Mouse (Mus musculus) embryonic facial prominence, embryonic 11.5 days (tissue): ENCODE data around the gene B4galt7. TPM values are rescaled to one million over a fixed set of nuclear protein-coding genes. Genes with fewer than 3 reads are reported as not detected.
A peak's percentile ranks its signal among the peaks of the same experiment; 100 is the strongest.
"Not testable (repeated sequence)": the region's sequence is repeated elsewhere in the genome, so short reads cannot be mapped to it uniquely, and the experiment has no call there.

Experiments used
- ATAC-seq: fragments of 200-750 bp; cut with Nextera tagmentation; replicated peaks from 2 replicates; pipeline ENCODE4 v1.8.0; 2017; ENCODE audit warnings: low read depth; ENCODE audit not compliant: insufficient number of reproducible peaks, low FRiP score, low TSS enrichment
- DNase-seq: peaks from one replicate; pipeline ENCODE4 v3.0.0-alpha.2; 2015; ENCODE audit warnings: low spot score
- H3K27ac ChIP-seq: fragments of 300-500 bp; sonication (generic); replicated peaks from 2 replicates; pipeline ENCODE4 v1.5.1; 2014; ENCODE audit warnings: mild to moderate bottlenecking, low read depth, low read length, control low read depth
- H3K27me3 ChIP-seq: fragments of 300-500 bp; sonication (generic); 2 replicates; pipeline ENCODE4 v1.6.1; 2014; ENCODE audit warnings: mild to moderate bottlenecking, low read length, moderate library complexity, mixed read lengths; ENCODE audit not compliant: control insufficient read depth, insufficient read depth
- H3K36me3 ChIP-seq: fragments of 300-500 bp; sonication (generic); replicated peaks from 2 replicates; pipeline ENCODE4 v1.6.1; 2014; ENCODE audit warnings: low read depth, mild to moderate bottlenecking, low read length, moderate library complexity, mixed read lengths; ENCODE audit not compliant: control insufficient read depth, insufficient read depth
- H3K4me1 ChIP-seq: fragments of 300-500 bp; sonication (generic); 2 replicates; pipeline ENCODE4 v1.6.1; 2014; ENCODE audit warnings: low read length, mixed read lengths; ENCODE audit not compliant: control insufficient read depth, insufficient read depth
- H3K4me2 ChIP-seq: fragments of 300-500 bp; sonication (generic); 2 replicates; pipeline ENCODE4 v1.6.1; 2014; ENCODE audit warnings: low read depth, mild to moderate bottlenecking, control low read depth, low read length, moderate library complexity
- H3K4me3 ChIP-seq: fragments of 300-500 bp; sonication (generic); 2 replicates; pipeline ENCODE4 v1.5.1; 2014; ENCODE audit warnings: low read depth, low read length, control low read depth
- H3K9ac ChIP-seq: fragments of 300-500 bp; sonication (generic); replicated peaks from 2 replicates; pipeline ENCODE4 v1.6.1; 2014; ENCODE audit warnings: mild to moderate bottlenecking, control low read depth, low read length
- H3K9me3 ChIP-seq: fragments of 300-500 bp; sonication (generic); replicated peaks from 2 replicates; pipeline ENCODE4 v1.6.1; 2016; ENCODE audit warnings: mild to moderate bottlenecking, low read length, inconsistent platforms, mixed read lengths; ENCODE audit not compliant: control insufficient read depth
- WGBS: fragments of 180-500 bp; shearing (Covaris S2); extraction: QIAGEN DNeasy Blood & Tissue Kit; methylation state at CpG from one replicate; pipeline ENCODE4 v1.1.7; 2014; 5-methylcytosine and 5-hydroxymethylcytosine counted together
- polyA plus RNA-seq: library from polyadenylated mRNA; unstranded; fragments of >200 nt; fragmentation: Nextera tagmentation; extraction: Ambion mirVana; gene quantifications from 2 replicates; pipeline ENCODE4 v1.2.1, GENCODE M21; 2014

Gene B4galt7
- polyA plus RNA-seq, 1 experiment from 2014 or later = 14.2 TPM

DNA sequence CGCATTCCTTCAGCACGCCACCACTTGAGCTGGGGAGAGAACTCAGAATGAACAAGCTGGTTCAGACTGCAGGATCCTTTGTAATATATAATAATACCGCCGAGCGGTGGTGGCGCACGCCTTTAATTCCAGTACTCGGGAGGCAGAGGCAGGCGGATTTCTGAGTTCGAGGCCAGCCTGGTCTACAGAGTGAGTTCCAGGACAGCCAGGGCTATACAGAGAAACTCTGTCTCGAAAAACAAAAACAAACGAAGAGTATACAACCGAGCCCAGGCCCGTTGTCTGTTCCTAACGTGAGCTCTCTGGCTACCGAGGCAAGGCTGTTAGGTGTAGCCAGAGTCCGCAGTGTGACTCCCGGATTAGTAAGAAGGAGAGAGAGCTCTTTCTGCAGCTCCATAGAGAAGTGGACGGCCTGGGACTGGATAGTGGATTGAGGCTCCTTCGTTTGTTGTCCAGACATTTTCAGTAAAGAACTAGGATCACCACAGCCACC, 22.5 kb downstream of the B4galt7 start:
- not testable (repeated sequence) for DNase-seq, H3K36me3 ChIP-seq, H3K9me3 ChIP-seq, H3K27me3 ChIP-seq, H3K4me1 ChIP-seq
- H3K27ac ChIP-seq = peak overlapping the region; percentile 78
- 25% methylated on average over 20 of the region's 20 CpGs for WGBS
- H3K4me2 ChIP-seq = peak overlapping the region; percentile 37
- H3K4me3 ChIP-seq = peak overlapping the region; percentile 69
- peak overlapping the region; percentile 80 for H3K9ac ChIP-seq
- ATAC-seq = peak; percentile 51

- no peaks in the 10 kb centered on the region for H3K9me3 ChIP-seq
- peak; percentile 94 for DNase-seq
- peak within 1 kb of the TSS; percentile 37 for H3K4me2 ChIP-seq
- H3K9ac ChIP-seq = peak within 1 kb of the TSS; percentile 80
- H3K36me3 ChIP-seq = no peaks in the 10 kb centered on the region; the same call in 1 of the 2 replicates
- ATAC-seq = peak; percentile 97
- peak within 1 kb of the TSS; percentile 78 for H3K27ac ChIP-seq
- peak within 1 kb of the TSS; percentile 69 for H3K4me3 ChIP-seq
- no peaks in the 10 kb centered on the region for H3K4me1 ChIP-seq
- under 1% methylated on average over 59 of the region's 59 CpGs for WGBS
- H3K27me3 ChIP-seq = no peaks in the 10 kb centered on the region
These were observed 23.2 kb downstream of the B4galt7 start, which contains the start of gene Caml for GRCm38 (mm10) chr13:55622649-55623541. TSS of gene Caml (plus strand) at chr13:55623005.

GRCm38 (mm10) chr13:55634639-55635127, 35.0 kb downstream of the B4galt7 start, which contains the start of gene Ddx46:
TSS of gene Ddx46 (plus strand) at chr13:55635027.
- 7% methylated on average over 30 of the region's 30 CpGs for WGBS
- Histone ChIP-seq H3K4me2 (peak within 1 kb of the TSS; percentile 78), H3K9ac (peak within 1 kb of the TSS; percentile 91), H3K4me3 (peak within 1 kb of the TSS; percentile 98), H3K36me3 (peaks cover 7% of the 10 kb centered on the region), H3K27ac (no peak within 1 kb of the TSS), H3K27me3 (no peaks in the 10 kb centered on the region), H3K4me1 (no peaks in the 10 kb centered on the region), H3K9me3 (no peaks in the 10 kb centered on the region)
- peak; percentile 86 for ATAC-seq
- peak; percentile 93 for DNase-seq

GRCm38 (mm10) chr13:55635146-55635571, 35.5 kb downstream of the B4galt7 start:
- ATAC-seq = peak; percentile 21; the same call in 1 of the 2 replicates

GRCm38 (mm10) chr13:55636185-55636983, 36.7 kb downstream of the B4galt7 start:
- Histone ChIP-seq H3K4me2 (no peak overlapping the region), H3K27ac (no peak overlapping the region), H3K9me3 (no peaks in the 10 kb centered on the region), H3K4me3 (no peak overlapping the region), H3K4me1 (no peaks in the 10 kb centered on the region), H3K9ac (no peak overlapping the region), H3K36me3 (peaks cover 12% of the 10 kb centered on the region), H3K27me3 (no peaks in the 10 kb centered on the region)
- DNase-seq = no peak
- 89% methylated on average over 14 of the region's 14 CpGs for WGBS
- no peak for ATAC-seq

More at GRCm38 (mm10) chr13:55635146-55635571, 35.5 kb downstream of the B4galt7 start:
- DNase-seq = no peak
- H3K36me3 ChIP-seq = peaks cover 10% of the 10 kb centered on the region
- H3K27me3 ChIP-seq = no peaks in the 10 kb centered on the region
- no peaks in the 10 kb centered on the region for H3K4me1 ChIP-seq
- peak overlapping the region; percentile 78 for H3K4me2 ChIP-seq
- H3K9me3 ChIP-seq = no peaks in the 10 kb centered on the region
- under 1% methylated on average over 40 of the region's 40 CpGs for WGBS
- peak overlapping the region; percentile 91 for H3K9ac ChIP-seq
- H3K27ac ChIP-seq = no peak overlapping the region
- peak overlapping the region; percentile 98 for H3K4me3 ChIP-seq

GRCm38 (mm10) chr13:55640480-55640879, 40.8 kb downstream of the B4galt7 start:
- not testable (repeated sequence) for H3K27me3 ChIP-seq, H3K4me2 ChIP-seq, H3K4me3 ChIP-seq, H3K4me1 ChIP-seq, H3K9ac ChIP-seq, H3K27ac ChIP-seq, H3K9me3 ChIP-seq, ATAC-seq
- H3K36me3 ChIP-seq = peaks cover 15% of the 10 kb centered on the region
- DNase-seq = peak; percentile 84
- WGBS = 60% methylated on average over 8 of the region's 8 CpGs

- no peak overlapping the region for H3K9ac ChIP-seq
- no peaks in the 10 kb centered on the region for H3K4me1 ChIP-seq
- WGBS = 96% methylated on average over 2 of the region's 2 CpGs
- no peak overlapping the region for H3K4me2 ChIP-seq
- H3K27me3 ChIP-seq = no peaks in the 10 kb centered on the region
- H3K36me3 ChIP-seq = peaks cover 23% of the 10 kb centered on the region
- no peaks in the 10 kb centered on the region for H3K9me3 ChIP-seq
- no peak overlapping the region for H3K4me3 ChIP-seq
- H3K27ac ChIP-seq = no peak overlapping the region
- no peak for ATAC-seq
- peak; percentile 62 for DNase-seq
These were observed 44.8 kb downstream of the B4galt7 start for GRCm38 (mm10) chr13:55644525-55644924.
